Mouse (Mus musculus): ENCODE measurements around the gene Fbxl7.

Gene Fbxl7

DNA sequence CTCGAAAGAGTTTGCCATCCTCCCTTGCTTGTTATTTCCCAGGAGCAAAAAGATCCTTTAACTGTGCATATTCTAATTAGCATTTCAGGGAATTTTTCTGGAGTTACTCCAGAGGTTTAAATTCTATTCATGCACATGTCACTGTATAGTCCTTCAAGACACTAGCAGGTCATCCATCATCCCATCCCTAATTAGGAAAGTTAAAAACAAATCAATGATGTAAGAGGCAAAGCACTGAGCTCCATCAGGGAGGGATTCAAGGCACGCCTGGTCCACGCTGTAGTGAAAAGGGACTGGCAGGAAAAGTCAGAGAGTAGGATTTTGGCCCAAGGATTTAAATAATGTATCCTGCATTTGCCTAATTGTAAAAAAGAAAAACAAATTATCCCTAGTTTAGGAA lies 202.3 kb downstream of the Fbxl7 start:
- no peak for DNase-seq (ENCODE audit: low spot score)

DNA sequence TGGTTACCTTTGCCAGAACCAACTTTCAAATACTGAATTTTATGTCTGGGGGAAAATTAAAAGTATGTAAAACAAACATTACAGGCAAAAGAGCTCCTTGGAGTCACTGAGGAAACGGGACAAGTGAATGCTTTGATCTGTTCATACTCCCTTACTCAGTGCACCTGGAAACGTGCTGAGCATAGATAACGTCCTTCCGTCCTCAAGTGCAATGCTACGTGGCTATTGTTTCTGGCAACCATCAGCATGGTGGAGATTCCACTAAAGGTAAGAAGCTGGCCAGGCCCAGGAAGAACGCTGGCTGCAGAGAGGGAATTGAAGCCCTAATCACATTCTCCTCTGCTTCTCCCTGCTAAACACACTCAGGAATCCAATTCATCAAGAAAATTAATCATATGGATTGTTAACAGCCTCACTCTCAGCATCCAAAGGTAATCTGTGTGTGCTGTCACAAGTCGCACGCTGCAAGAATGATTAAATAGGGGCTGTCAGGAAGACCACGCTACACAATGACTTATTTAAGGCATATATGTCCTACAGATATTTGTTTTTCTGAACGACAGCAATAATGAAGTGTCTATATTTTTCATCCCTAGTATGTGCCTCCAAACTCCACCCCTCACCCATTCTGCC lies 206.8 kb downstream of the Fbxl7 start:
- no peak for DNase-seq (ENCODE audit: low spot score)

DNA sequence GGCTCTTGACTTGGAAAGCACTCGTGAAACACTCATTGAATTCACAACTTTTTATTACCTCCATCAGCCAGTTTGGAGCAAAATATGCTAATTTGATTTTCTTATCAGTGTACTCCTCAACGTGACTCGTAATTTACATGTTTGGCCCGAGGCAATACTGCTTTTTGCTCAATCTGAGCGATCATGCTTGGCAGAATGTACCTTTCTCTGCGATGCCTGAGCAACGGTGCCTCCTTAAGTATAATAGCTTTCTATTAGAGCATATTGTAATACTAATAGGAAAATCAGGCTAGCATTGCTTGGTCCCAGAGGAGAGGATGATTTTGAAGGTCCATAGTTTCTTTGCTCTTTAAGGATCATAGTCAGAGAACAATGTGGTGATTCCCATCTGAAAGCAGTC lies 207.7 kb downstream of the Fbxl7 start:
- DNase-seq (ENCODE audit: low spot score), result no peak

DNA sequence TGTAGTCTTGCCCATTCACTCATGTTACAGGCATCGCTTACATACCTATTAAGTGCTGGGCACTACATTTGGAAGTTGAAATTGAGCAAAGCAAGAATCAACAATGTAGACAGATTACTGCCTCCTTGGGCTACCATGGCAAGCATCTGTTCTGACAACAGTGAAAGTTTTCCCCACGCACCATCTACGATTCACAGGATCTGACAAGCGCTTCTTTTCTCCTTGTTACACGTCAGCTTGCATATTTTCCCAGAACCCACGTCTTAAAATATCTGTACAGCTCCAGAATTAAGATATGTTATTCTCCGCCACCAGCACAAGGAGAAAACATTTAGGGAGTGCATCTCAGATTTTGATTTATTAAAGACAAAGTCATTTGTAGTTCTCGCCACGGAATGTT lies 213.1 kb downstream of the Fbxl7 start:
- DNase-seq (ENCODE audit: low spot score), result no peak

DNA sequence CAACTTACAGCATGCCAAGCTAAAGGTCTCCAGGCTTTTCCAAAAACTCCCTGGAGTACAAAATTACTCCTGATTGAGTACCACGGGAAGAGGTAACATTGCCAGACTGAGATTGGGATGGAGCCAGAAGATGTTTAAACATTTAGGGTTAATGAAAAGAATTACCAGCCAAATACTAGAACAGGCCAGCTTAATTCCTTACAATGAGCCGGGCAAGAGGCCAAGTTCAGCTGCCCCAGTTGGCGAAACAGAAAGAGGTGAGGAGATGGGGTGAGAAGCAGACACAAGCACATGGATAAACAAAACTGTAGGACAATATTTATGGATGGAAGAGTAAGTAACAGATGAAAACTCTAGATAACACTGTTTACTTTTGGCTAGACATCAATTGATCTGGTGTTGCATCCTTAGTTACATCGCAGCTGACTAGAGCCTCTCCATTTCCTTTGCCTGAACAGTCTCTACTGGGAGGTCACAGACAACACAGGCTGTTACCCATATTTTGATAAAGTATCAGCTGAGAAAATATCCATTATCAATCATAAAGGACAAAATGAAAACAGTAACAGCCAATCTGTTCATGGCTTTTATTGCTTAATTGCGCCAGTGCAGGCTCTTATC lies 222.0 kb downstream of the Fbxl7 start:
- peak; percentile 2 for DNase-seq (ENCODE audit: low spot score)

DNA sequence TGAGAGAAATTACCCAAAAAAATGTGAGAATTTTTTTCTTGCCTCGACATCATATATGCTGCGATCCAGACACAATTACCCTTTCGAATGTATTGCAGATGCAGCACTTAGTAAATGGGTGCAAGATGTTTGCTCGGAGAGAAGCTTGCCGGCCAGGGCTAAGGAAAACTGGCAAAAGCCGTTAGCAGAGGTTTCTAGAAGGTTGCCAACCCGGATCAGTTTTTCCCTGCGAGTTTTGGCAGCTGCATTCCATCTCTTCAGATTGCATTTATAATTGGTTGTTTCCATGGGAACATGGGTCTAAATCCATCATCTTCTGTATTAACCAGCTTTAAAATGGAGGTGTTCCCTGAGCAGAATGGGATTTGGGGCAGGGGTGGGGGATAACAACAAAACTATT lies 240.4 kb downstream of the Fbxl7 start:
- DNase-seq (ENCODE audit: low spot score), result no peak

DNA sequence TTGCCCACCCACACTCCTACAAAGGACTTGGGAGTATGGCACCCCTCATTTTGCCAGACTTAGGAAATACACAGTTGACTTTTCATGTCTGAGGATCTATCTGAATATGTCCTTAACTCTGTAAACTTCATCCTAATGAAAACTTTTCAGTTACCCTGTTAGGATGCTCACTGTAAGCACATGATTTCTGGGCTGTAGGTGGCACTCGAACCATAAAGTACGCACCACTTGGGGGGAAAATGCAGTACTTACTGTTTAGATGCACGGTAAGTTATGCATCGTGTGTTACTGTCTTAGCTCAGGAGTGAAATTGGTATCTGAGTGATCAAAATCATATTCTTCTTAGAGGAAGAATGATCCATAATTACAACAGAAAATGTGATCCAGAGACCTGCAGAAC lies 252.8 kb downstream of the Fbxl7 start:
- no peak for DNase-seq (ENCODE audit: low spot score)

DNA sequence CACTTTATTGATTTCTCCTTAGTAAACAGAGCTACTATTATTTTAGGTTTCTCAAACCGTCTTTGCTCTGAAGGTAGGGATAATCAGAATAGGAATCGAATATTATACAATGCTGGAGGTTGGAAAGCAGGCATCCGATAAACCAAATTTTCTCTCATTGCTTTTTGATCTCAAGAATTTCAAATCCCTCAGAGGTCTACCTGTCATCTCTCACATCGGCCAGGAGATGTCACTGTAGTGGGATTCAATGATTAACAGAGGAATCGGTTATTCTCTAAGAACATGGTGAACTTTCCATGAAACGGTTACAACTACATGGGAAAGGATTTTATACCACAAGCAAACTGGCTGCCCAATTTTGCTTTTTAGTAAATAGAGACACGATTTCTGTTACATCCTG lies 255.7 kb downstream of the Fbxl7 start:
- no peak for DNase-seq (ENCODE audit: low spot score)

DNA sequence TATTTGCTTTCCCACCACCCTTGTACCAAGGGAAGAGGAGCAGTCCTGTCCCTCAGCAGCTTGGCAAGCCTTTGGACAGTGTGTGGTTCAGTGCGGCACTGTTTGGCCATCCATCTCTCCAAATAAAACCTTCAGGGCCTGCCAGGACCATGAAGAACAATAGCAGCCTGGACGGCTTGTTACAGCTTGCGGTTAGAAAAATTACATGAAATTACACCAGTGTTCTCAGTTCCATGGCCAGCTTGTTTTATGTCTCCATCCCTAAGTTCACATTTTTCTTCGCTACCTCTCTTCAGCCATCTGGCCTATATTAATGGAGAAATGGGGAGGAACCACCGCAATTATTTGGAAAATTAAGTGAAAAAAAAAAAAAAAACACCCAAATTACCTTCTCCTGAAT lies 259.8 kb downstream of the Fbxl7 start:
- DNase-seq (ENCODE audit: low spot score), result no peak

DNA sequence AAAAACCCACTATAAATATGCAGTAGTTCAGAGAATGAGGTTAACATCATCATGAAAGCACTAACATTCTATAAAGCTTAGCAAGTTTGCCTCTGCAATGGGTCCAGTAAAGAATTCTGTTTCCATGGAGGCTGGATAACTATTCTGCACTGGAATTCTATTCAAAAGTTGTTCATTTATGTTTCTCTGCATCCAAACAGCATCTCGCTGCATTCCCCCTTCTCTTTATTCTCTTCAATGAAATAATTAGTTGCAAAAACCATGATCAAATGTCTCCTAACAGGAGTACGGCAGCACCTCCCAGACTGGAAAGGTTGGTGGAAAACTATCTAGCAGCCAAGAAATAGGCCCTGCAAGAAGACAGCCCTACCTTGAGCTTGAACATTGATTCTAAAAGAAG lies 267.2 kb downstream of the Fbxl7 start:
- no peak for DNase-seq (ENCODE audit: low spot score)

DNA sequence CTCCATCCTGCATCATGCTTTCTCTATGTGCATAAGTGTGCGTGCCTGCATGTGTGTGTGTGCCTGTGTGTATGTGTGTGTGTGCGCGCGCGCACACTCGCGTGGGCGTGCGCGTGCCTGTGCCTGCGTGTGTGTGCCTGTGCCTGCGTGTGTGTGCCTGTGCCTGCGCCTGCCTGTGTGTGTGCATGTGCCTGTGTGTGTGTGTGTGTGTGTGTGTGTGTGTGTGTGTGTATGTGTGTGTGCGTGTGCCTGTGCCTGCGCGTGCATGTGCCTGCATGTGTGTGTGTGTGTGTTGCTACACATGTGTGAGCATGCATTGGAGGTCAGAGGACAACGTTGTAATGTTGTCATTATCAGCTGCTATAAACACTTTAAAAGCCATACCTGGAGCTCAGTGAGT lies 272.1 kb downstream of the Fbxl7 start:
- no peak for DNase-seq (ENCODE audit: low spot score)

DNA sequence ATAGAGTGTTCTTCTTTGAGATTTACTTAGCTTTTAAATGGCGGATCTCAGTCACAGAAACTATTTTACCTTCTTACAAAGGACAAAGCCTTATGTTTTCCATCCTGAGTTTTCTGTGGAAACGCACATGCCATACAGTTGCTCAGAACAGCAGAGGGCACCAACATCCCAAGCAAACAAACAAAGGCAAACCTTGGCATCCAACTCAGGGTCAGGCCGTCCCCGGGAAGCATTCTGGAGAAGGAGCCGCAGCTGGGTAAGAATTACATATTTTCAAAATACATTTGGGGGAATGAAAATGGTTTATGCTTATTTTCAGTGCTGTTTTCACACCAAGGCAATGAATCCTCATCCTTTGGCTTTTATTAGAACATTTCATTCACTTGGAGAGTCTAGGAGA lies 275.1 kb downstream of the Fbxl7 start:
- DNase-seq (ENCODE audit: low spot score), result no peak

DNA sequence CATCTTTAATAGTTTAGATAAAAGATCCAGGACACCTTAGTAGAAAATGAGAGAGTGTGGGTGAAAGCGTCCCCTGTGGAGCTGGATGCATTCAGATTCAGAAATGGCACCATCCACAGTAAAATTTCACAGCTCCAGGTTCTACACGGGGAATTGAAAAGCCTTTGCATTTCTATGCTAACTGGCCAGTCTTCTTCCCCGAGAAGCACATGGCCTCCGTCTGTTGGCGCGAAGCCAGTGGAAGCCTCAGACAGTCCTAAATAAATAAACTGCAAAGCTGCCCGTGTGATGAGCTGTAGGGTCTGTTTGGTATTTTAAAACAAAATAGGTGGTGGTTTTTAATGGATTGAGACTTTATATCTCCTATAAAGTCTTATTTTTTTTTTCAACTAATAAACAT lies 276.2 kb downstream of the Fbxl7 start:
- no peak for DNase-seq (ENCODE audit: low spot score)

DNA sequence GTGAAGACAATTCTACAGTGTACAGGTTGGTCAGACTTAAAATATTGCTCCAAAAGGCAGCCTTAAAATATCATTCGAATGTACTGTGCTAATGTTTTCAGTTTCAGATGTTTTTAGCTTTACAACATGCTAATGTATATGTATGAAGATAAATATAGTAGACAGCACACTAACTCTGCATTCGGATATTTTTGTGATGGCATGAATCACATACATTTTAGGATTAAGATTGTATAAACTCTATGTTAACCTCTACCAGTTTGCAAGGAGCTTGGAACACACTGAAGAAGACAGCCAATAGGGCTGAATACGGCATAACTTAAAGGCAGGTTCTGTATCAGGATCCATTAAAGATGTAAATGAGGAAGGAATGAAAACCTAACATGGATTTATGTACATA lies 299.1 kb downstream of the Fbxl7 start:
- DNase-seq (ENCODE audit: low spot score), result no peak

DNA sequence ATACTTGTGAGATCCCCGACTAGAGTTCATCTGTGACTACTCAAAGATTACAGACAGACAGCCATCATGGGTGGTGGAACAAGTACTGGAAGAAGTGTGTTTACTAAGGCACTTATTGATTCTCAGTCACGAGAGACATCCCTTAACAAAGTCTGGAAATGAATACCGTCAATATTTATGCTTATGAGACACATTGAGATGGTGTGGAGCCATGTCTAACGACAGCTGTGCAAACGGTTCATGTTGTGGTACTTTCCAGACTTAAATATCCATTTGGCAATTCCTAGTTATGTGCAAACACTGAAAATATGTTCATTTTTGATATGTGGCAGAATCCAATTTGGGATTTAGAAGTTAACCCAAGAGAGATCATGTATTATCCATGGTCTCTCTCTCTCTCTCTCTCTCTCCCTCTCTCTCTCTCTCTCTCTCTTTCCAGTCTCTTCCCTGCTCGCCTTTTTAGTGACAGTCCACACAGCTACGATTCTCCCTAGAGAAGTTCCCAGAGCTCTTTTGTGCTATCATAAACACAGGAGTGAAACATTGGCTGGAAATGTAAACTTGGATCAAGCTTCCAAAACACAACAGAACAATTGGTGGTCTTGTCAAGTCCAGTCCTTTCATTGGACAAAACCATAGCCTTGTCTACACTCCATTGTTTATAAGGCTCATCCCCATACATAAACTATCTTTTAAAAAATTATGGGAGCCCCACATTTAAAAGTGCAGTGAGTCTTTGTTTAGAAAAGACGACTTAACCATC lies 315.3 kb downstream of the Fbxl7 start:
- no peak for DNase-seq (ENCODE audit: low spot score)

DNA sequence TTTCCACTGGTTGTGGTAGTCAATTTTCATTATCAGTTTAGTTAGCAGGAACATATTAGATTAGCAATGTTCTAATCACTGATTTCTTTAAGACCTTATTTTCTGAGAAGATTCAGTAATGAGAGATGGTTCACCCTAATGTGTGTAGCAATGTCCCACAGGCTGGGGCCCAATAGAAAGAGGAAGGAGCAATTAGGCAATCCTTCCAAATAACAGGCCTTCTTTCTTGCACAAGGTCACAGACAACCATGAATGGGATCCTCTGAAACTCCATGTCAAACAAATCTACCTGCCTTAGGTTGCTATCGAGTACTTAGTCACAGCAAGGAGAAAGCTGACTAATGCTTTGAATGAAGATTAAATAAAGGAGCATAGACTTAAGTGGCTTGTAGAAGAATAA lies 316.9 kb downstream of the Fbxl7 start:
- no peak for DNase-seq (ENCODE audit: low spot score)

DNA sequence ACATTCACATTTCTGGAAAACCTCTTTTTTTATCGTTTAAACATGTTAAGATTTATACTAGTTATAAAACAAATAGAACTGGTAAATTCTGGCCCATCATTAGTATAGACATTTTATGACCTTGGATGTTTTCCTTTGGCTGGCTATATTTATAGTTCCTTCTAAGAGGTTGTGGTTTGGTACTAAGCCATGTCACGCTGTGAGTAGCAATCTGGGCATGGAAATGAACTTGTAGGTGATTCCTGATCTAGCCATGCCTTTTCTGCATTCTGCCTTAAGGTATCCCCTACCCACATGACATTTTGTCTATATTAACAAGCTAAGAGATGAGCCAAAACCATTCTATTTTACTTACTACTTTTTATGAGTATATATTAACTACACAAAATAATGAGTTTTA lies 329.3 kb downstream of the Fbxl7 start:
- no peak for DNase-seq (ENCODE audit: low spot score)

DNA sequence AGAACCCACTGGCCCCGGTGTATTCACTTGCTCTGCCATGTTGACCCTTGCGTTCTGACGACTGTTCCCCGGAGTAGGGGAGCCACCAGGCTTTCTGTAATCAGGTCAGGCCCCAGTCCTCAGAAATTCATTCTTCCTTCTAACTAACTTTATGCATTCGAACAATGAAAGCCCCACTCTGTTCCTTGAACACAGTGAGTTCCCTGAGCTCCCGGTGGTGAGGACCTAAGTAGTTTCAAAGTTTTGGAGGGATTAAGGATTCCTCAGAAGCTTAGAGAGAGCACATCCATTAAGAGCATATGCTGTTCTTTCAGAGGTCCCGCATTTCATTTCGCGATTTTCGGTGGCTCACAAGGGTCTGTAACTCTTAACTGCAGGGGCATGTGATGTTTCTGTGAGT lies 341.8 kb downstream of the Fbxl7 start:
- DNase-seq (ENCODE audit: low spot score), result no peak

DNA sequence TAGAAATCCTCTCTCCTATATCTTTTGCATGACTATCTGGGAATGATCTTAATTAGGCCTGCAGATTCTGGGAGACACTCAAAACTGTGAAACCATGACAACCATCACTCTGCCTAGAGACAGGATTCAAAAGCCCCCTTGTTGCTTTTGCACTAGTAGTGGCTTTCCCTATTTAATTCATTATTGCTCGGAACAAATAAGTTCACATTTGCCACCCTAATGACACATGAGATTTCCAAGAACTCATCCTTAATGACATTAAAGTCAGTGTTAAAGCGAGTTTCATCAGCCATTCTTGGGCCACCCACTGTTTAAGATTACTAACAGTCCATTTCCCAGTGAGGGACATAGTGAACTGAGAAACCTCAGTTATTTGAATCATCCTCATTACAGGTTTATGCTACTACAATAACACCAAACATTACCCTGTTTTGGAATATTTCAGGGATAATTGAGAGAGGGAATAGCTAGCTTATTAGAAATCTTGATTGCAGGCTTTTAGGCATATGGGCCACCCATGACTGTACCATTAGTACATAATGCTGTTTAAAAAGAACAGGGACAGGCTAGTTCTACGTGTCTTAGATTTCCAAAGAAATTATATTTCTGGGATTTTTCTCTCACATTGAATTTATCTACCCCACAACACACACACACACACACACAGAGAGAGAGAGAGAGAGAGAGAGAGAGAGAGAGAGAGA lies 361.2 kb downstream of the Fbxl7 start:
- DNase-seq (ENCODE audit: low spot score), result no peak

DNA sequence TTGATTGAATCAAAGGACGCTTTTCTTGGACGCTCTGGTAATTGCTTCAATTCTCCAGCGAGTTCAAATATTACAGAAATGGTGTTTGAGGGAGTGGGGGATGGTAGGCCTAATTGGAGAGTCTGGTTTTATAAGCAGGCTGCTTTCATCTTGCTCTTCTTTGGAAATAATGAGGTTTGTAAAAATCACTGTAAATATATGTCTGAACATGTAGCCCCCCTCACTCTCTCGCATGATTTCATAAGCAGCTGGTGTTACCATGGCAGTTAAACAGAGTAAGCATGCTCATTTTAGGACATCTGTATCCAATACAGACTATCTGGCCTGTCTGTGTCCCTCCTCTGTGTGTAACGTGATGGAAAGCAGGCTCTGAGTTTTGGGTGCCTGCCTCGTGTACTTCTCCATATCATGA lies 376.2 kb downstream of the Fbxl7 start:
- DNase-seq (ENCODE audit: low spot score), result no peak

DNA sequence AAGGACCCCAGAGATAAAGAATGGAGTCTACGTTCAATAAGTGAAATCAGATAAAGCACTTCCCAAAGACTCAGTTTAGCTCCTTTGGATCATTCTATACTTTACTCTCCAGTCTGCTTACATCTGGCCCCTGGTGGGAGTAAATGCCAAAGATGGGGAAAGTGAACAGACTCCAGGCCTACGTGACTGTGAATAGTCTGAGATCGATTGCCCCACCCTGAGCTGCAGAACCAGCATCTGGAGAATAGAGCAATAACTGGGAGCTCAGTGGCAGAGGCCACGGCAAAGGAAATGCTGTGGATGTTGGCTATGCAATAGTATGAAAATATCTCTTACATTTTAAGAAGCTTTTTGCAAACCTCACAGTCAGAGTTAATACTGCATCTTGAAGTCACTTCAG lies 394.4 kb downstream of the Fbxl7 start:
- DNase-seq (ENCODE audit: low spot score), result no peak

All from adipocyte (in vitro differentiated cells).